Mouse (Mus musculus): ENCODE data around the gene Adgrg1. TPM values are rescaled to one million over a fixed set of nuclear protein-coding genes. Genes with fewer than 3 reads are reported as not detected.
A peak's percentile ranks its signal among the peaks of the same experiment; 100 is the strongest.

Gene Adgrg1
- polyA plus RNA-seq, 1 experiment from 2014 or later, result 140 TPM

- ATAC-seq (ENCODE audit: insufficient read depth, low FRiP score, low TSS enrichment) (no peak), DNase-seq (ENCODE audit: low spot score) (no peak)
- no peaks in the 10 kb centered on the region for H3K9me3 ChIP-seq (ENCODE audit: control insufficient read depth, low read length)
- 73% methylated on average over 4 of the region's 4 CpGs for WGBS
- no peaks in the 10 kb centered on the region for H3K4me1 ChIP-seq (ENCODE audit: control insufficient read depth, insufficient read depth, low read length)
- no peak overlapping the region for H3K4me2 ChIP-seq (ENCODE audit: low read depth)
- no peaks in the 10 kb centered on the region for H3K36me3 ChIP-seq (ENCODE audit: control insufficient read depth, insufficient read depth, low read length)
- H3K9ac ChIP-seq (ENCODE audit: low read length), result no peak overlapping the region
- H3K27ac ChIP-seq (ENCODE audit: low read depth, low read length), result no peak overlapping the region
- no peak overlapping the region for H3K4me3 ChIP-seq (ENCODE audit: low read depth, low read length)
- no peaks in the 10 kb centered on the region for H3K27me3 ChIP-seq (ENCODE audit: control insufficient read depth, insufficient read depth, low read length)
These were observed 7.5 kb upstream of the Adgrg1 start for GRCm38 (mm10) chr8:94967071-94967470.

GRCm38 (mm10) chr8:94967554-94967953 is 7.0 kb upstream of the Adgrg1 start:
- Histone ChIP-seq H3K4me2 (ENCODE audit: low read depth) (no peak overlapping the region), H3K9me3 (ENCODE audit: control insufficient read depth, low read length) (no peaks in the 10 kb centered on the region), H3K27ac (ENCODE audit: low read depth, low read length) (no peak overlapping the region), H3K4me1 (ENCODE audit: control insufficient read depth, insufficient read depth, low read length) (no peaks in the 10 kb centered on the region), H3K27me3 (ENCODE audit: control insufficient read depth, insufficient read depth, low read length) (no peaks in the 10 kb centered on the region), H3K4me3 (ENCODE audit: low read depth, low read length) (no peak overlapping the region), H3K36me3 (ENCODE audit: control insufficient read depth, insufficient read depth, low read length) (no peaks in the 10 kb centered on the region), H3K9ac (ENCODE audit: low read length) (no peak overlapping the region)
- no peak for DNase-seq (ENCODE audit: low spot score)
- no peak for ATAC-seq (ENCODE audit: insufficient read depth, low FRiP score, low TSS enrichment)
- 84% methylated on average over 3 of the region's 3 CpGs for WGBS

GRCm38 (mm10) chr8:94973270-94973669 is 1.3 kb upstream of the Adgrg1 start:
- Histone ChIP-seq H3K4me3 (ENCODE audit: low read depth, low read length) (no peak overlapping the region), H3K27ac (ENCODE audit: low read depth, low read length) (no peak overlapping the region), H3K4me1 (ENCODE audit: control insufficient read depth, insufficient read depth, low read length) (peaks cover 11% of the 10 kb centered on the region), H3K27me3 (ENCODE audit: control insufficient read depth, insufficient read depth, low read length) (0 out of 2 replicates have a peak, but pooled peaks cover 5% of the 10 kb centered on the region), H3K9me3 (ENCODE audit: control insufficient read depth, low read length) (no peaks in the 10 kb centered on the region), H3K36me3 (ENCODE audit: control insufficient read depth, insufficient read depth, low read length) (no peaks in the 10 kb centered on the region), H3K9ac (ENCODE audit: low read length) (no peak overlapping the region), H3K4me2 (ENCODE audit: low read depth) (no peak overlapping the region)
- ATAC-seq (ENCODE audit: insufficient read depth, low FRiP score, low TSS enrichment), result no peak
- WGBS, result 87% methylated on average over 9 of the region's 9 CpGs
- no peak for DNase-seq (ENCODE audit: low spot score)

- no peak overlapping the region for H3K27ac ChIP-seq (ENCODE audit: low read depth, low read length)
- WGBS, result 90% methylated on average over 9 of the region's 9 CpGs
- H3K9ac ChIP-seq (ENCODE audit: low read length), result no peak overlapping the region
- no peaks in the 10 kb centered on the region for H3K9me3 ChIP-seq (ENCODE audit: control insufficient read depth, low read length)
- H3K27me3 ChIP-seq (ENCODE audit: control insufficient read depth, insufficient read depth, low read length), result 0 out of 2 replicates have a peak, but pooled peaks cover 5% of the 10 kb centered on the region
- peaks cover 16% of the 10 kb centered on the region for H3K4me1 ChIP-seq (ENCODE audit: control insufficient read depth, insufficient read depth, low read length)
- no peak for DNase-seq (ENCODE audit: low spot score)
- no peaks in the 10 kb centered on the region for H3K36me3 ChIP-seq (ENCODE audit: control insufficient read depth, insufficient read depth, low read length)
- no peak for ATAC-seq (ENCODE audit: insufficient read depth, low FRiP score, low TSS enrichment)
- H3K4me2 ChIP-seq (ENCODE audit: low read depth), result no peak overlapping the region
- no peak overlapping the region for H3K4me3 ChIP-seq (ENCODE audit: low read depth, low read length)
These were observed 765 bp upstream of the Adgrg1 start for GRCm38 (mm10) chr8:94973786-94974185.

GRCm38 (mm10) chr8:94976651-94977417 is 2.3 kb downstream of the Adgrg1 start:
- 0 out of 2 replicates have a peak, but pooled peaks cover 5% of the 10 kb centered on the region for H3K27me3 ChIP-seq (ENCODE audit: control insufficient read depth, insufficient read depth, low read length)
- no peak for ATAC-seq (ENCODE audit: insufficient read depth, low FRiP score, low TSS enrichment)
- 14% methylated on average over 17 of the region's 17 CpGs for WGBS

GRCm38 (mm10) chr8:94978131-94978530 is 3.6 kb downstream of the Adgrg1 start:
- peaks cover 16% of the 10 kb centered on the region for H3K4me1 ChIP-seq (ENCODE audit: control insufficient read depth, insufficient read depth, low read length)
- DNase-seq (ENCODE audit: low spot score) (peak; percentile 53), ATAC-seq (ENCODE audit: insufficient read depth, low FRiP score, low TSS enrichment) (peak; percentile 67)
- H3K27me3 ChIP-seq (ENCODE audit: control insufficient read depth, insufficient read depth, low read length), result 0 out of 2 replicates have a peak, but pooled peaks cover 5% of the 10 kb centered on the region
- H3K4me3 ChIP-seq (ENCODE audit: low read depth, low read length), result no peak overlapping the region
- H3K9ac ChIP-seq (ENCODE audit: low read length), result no peak overlapping the region; the same call in 1 of the 2 replicates
- no peak overlapping the region for H3K4me2 ChIP-seq (ENCODE audit: low read depth)
- no peaks in the 10 kb centered on the region for H3K9me3 ChIP-seq (ENCODE audit: control insufficient read depth, low read length)
- 36% methylated on average over 9 of the region's 9 CpGs for WGBS
- no peak overlapping the region for H3K27ac ChIP-seq (ENCODE audit: low read depth, low read length)
- H3K36me3 ChIP-seq (ENCODE audit: control insufficient read depth, insufficient read depth, low read length), result no peaks in the 10 kb centered on the region

More at GRCm38 (mm10) chr8:94976651-94977417, 2.3 kb downstream of the Adgrg1 start:
- Histone ChIP-seq H3K4me2 (ENCODE audit: low read depth) (peak overlapping the region; percentile 12; the same call in 1 of the 2 replicates), H3K4me3 (ENCODE audit: low read depth, low read length) (no peak overlapping the region), H3K9ac (ENCODE audit: low read length) (peak overlapping the region; percentile 18; the same call in 1 of the 2 replicates), H3K27ac (ENCODE audit: low read depth, low read length) (no peak overlapping the region), H3K9me3 (ENCODE audit: control insufficient read depth, low read length) (no peaks in the 10 kb centered on the region), H3K4me1 (ENCODE audit: control insufficient read depth, insufficient read depth, low read length) (peaks cover 16% of the 10 kb centered on the region), H3K36me3 (ENCODE audit: control insufficient read depth, insufficient read depth, low read length) (no peaks in the 10 kb centered on the region)
- DNase-seq (ENCODE audit: low spot score), result no peak

GRCm38 (mm10) chr8:94978593-94979319 is 4.2 kb downstream of the Adgrg1 start:
- Histone ChIP-seq H3K27ac (ENCODE audit: low read depth, low read length) (no peak overlapping the region), H3K27me3 (ENCODE audit: control insufficient read depth, insufficient read depth, low read length) (0 out of 2 replicates have a peak, but pooled peaks cover 5% of the 10 kb centered on the region), H3K4me2 (ENCODE audit: low read depth) (no peak overlapping the region), H3K9ac (ENCODE audit: low read length) (no peak overlapping the region), H3K36me3 (ENCODE audit: control insufficient read depth, insufficient read depth, low read length) (no peaks in the 10 kb centered on the region), H3K4me3 (ENCODE audit: low read depth, low read length) (no peak overlapping the region), H3K9me3 (ENCODE audit: control insufficient read depth, low read length) (no peaks in the 10 kb centered on the region), H3K4me1 (ENCODE audit: control insufficient read depth, insufficient read depth, low read length) (peaks cover 19% of the 10 kb centered on the region)
- 75% methylated on average over 13 of the region's 13 CpGs for WGBS
- ATAC-seq (ENCODE audit: insufficient read depth, low FRiP score, low TSS enrichment) (no peak), DNase-seq (ENCODE audit: low spot score) (no peak)

GRCm38 (mm10) chr8:94980176-94980575 is 5.6 kb downstream of the Adgrg1 start:
- peaks cover 27% of the 10 kb centered on the region for H3K4me1 ChIP-seq (ENCODE audit: control insufficient read depth, insufficient read depth, low read length)
- H3K4me3 ChIP-seq (ENCODE audit: low read depth, low read length), result no peak overlapping the region
- DNase-seq (ENCODE audit: low spot score) (no peak), ATAC-seq (ENCODE audit: insufficient read depth, low FRiP score, low TSS enrichment) (no peak)
- H3K36me3 ChIP-seq (ENCODE audit: control insufficient read depth, insufficient read depth, low read length), result no peaks in the 10 kb centered on the region
- H3K4me2 ChIP-seq (ENCODE audit: low read depth), result no peak overlapping the region
- 90% methylated on average over 5 of the region's 5 CpGs for WGBS
- H3K9me3 ChIP-seq (ENCODE audit: control insufficient read depth, low read length), result no peaks in the 10 kb centered on the region
- H3K27ac ChIP-seq (ENCODE audit: low read depth, low read length), result no peak overlapping the region
- H3K27me3 ChIP-seq (ENCODE audit: control insufficient read depth, insufficient read depth, low read length), result 0 out of 2 replicates have a peak, but pooled peaks cover 5% of the 10 kb centered on the region
- no peak overlapping the region for H3K9ac ChIP-seq (ENCODE audit: low read length)

All from neural tube, embryonic 11.5 days (tissue).